Mouse (Mus musculus) midbrain, embryonic 11.5 days (tissue): ENCODE results near the gene Arhgap10. TPM values are rescaled to one million over a fixed set of nuclear protein-coding genes. Genes with fewer than 3 reads are reported as not detected.

Experiments
- ATAC-seq: fragments of 200-750 bp; cut with Nextera tagmentation; 2 replicates; pipeline ENCODE4 v1.8.0; 2017; ENCODE audit warnings: moderate TSS enrichment, moderate library complexity; ENCODE audit not compliant: low FRiP score
- DNase-seq: peaks from one replicate; pipeline ENCODE4 v3.0.0; 2015; ENCODE audit warnings: low spot score; ENCODE audit errors: missing footprints
- H3K27ac ChIP-seq: fragments of 300-500 bp; sonication (generic); 2 replicates; pipeline ENCODE4 v1.5.1; 2014; ENCODE audit warnings: low read depth, low read length
- H3K27me3 ChIP-seq: fragments of 300-500 bp; sonication (generic); 2 replicates; pipeline ENCODE4 v1.6.1; 2014; ENCODE audit warnings: mild to moderate bottlenecking, low read length, moderate library complexity, mixed read lengths; ENCODE audit not compliant: control insufficient read depth, insufficient read depth
- H3K36me3 ChIP-seq: fragments of 300-500 bp; sonication (generic); 2 replicates; pipeline ENCODE4 v1.6.1; 2014; ENCODE audit warnings: mild to moderate bottlenecking, low read length, moderate library complexity, mixed read lengths; ENCODE audit not compliant: control insufficient read depth, insufficient read depth
- H3K4me1 ChIP-seq: fragments of 300-500 bp; sonication (generic); 2 replicates; pipeline ENCODE4 v1.6.1; 2014; ENCODE audit warnings: low read length; ENCODE audit not compliant: control insufficient read depth, insufficient read depth
- H3K4me2 ChIP-seq: fragments of 300-500 bp; sonication (generic); 2 replicates; pipeline ENCODE4 v1.6.1; 2014; ENCODE audit warnings: mild to moderate bottlenecking, moderate library complexity
- H3K4me3 ChIP-seq: fragments of 300-500 bp; sonication (generic); 2 replicates; pipeline ENCODE4 v1.5.1; 2014; ENCODE audit warnings: low read depth, low read length
- H3K9ac ChIP-seq: fragments of 300-500 bp; sonication (generic); 2 replicates; pipeline ENCODE4 v1.6.1; 2014; ENCODE audit warnings: low read length
- H3K9me3 ChIP-seq: fragments of 300-500 bp; sonication (generic); 2 replicates; pipeline ENCODE4 v1.6.1; 2016; ENCODE audit warnings: low read length; ENCODE audit not compliant: control insufficient read depth
- WGBS: fragments of 180-500 bp; shearing (Covaris S2); extraction: QIAGEN DNeasy Blood & Tissue Kit; methylation state at CpG from one replicate; pipeline ENCODE4 v1.1.7; 2014; 5-methylcytosine and 5-hydroxymethylcytosine counted together
- polyA plus RNA-seq: library from polyadenylated mRNA; unstranded; fragments of >200 nt; fragmentation: Nextera tagmentation; extraction: Ambion mirVana; gene quantifications from 2 replicates; pipeline ENCODE4 v1.2.1, GENCODE M21; 2014

Arhgap10 gene
- polyA plus RNA-seq, 1 experiment from 2014 or later = 12.1 TPM

DNA sequence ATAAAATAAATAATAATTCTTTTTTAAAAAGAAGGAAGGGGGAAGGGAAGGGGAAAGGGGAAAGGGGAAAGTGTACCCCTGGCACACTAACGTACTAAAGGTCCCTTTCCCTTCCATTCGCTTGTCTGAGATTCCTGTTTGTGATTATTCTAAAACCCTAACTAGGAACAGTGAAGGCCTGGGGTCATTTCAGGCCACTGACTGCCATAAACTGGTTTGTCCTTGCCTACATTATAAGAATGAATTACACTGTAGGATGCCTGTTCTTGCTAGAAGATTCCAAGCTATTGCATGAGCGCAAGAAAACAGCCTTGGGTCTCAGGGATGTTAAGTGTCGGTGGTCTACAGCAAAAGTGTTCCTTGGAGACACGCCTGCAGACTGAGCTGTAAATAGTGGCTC lies 263.3 kb downstream of the Arhgap10 start:
- DNase-seq = no peak
- WGBS = 93% methylated on average over 5 of the region's 5 CpGs
- Histone ChIP-seq H3K9me3 (no peaks in the 10 kb centered on the region), H3K4me1 (no peaks in the 10 kb centered on the region), H3K9ac (no peak overlapping the region), H3K4me2 (no peak overlapping the region), H3K4me3 (no peak overlapping the region), H3K27me3 (no peaks in the 10 kb centered on the region), H3K27ac (no peak overlapping the region), H3K36me3 (no peaks in the 10 kb centered on the region)
- ATAC-seq = no peak

GRCm38 (mm10) chr8:77251134-77251533 lies 266.6 kb downstream of the Arhgap10 start:
- 89% methylated on average over 5 of the region's 5 CpGs for WGBS
- H3K9ac ChIP-seq = no peak overlapping the region
- H3K27me3 ChIP-seq = no peaks in the 10 kb centered on the region
- H3K36me3 ChIP-seq = no peaks in the 10 kb centered on the region
- ATAC-seq (no peak), DNase-seq (no peak)
- H3K4me2 ChIP-seq = no peak overlapping the region
- H3K4me3 ChIP-seq = no peak overlapping the region
- no peak overlapping the region for H3K27ac ChIP-seq
- no peaks in the 10 kb centered on the region for H3K9me3 ChIP-seq
- H3K4me1 ChIP-seq = no peaks in the 10 kb centered on the region

GRCm38 (mm10) chr8:77250094-77250493 lies 267.7 kb downstream of the Arhgap10 start:
- Histone ChIP-seq H3K36me3 (no peaks in the 10 kb centered on the region), H3K27me3 (no peaks in the 10 kb centered on the region), H3K9me3 (no peaks in the 10 kb centered on the region), H3K9ac (no peak overlapping the region), H3K27ac (no peak overlapping the region), H3K4me3 (no peak overlapping the region), H3K4me2 (no peak overlapping the region), H3K4me1 (no peaks in the 10 kb centered on the region)
- 87% methylated on average over 3 of the region's 3 CpGs for WGBS
- DNase-seq = no peak
- no peak for ATAC-seq

DNA sequence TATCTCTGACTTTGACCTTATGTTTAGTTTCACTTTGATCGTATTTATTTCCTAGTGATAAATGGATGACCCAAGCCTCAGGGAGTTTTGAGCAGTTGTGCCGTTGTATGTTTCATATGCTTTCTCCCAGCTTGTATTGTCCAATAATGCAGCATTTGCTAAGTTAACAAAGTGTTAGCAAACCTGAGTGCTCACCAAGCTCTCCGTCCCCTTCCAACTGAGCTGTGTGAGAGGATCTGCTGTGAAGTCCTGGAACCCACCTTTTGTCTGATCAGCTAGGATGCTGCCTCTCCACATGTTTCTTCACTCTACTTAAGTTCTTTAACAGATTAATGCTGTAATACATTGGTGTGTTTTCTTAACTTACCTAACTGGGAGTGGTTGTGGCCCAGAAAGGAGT lies 276.4 kb downstream of the Arhgap10 start:
- Histone ChIP-seq H3K4me3 (no peak overlapping the region), H3K36me3 (no peaks in the 10 kb centered on the region), H3K27ac (no peak overlapping the region), H3K4me1 (no peaks in the 10 kb centered on the region), H3K9ac (no peak overlapping the region), H3K27me3 (no peaks in the 10 kb centered on the region), H3K4me2 (no peak overlapping the region), H3K9me3 (no peaks in the 10 kb centered on the region)
- DNase-seq (peak; percentile 62), ATAC-seq (no peak)
- 93% methylated on average over 3 of the region's 3 CpGs for WGBS

DNA sequence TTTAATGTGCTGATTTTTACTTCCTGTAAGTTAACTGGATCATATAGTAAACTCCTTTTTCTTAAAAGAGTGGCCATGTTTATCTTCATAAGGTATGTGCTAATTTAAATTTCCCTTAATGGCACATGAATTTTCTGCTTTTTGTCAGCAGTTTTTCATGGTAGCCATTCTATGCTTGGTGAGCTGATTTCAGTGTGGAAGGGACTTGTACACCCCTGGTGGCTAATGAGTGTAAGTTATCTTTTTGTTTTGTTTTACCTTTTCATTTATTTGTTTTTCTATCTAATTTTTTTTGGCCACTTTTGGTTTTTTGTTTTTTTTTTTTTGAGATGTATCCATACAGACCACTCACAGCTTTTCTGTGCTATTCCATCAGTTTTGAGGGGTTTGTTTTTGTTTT lies 278.3 kb downstream of the Arhgap10 start:
- no peaks in the 10 kb centered on the region for H3K36me3 ChIP-seq
- no peak overlapping the region for H3K4me3 ChIP-seq
- no peaks in the 10 kb centered on the region for H3K4me1 ChIP-seq
- no peak overlapping the region for H3K9ac ChIP-seq
- DNase-seq (no peak), ATAC-seq (no peak)
- no peak overlapping the region for H3K4me2 ChIP-seq
- H3K27ac ChIP-seq = no peak overlapping the region
- H3K9me3 ChIP-seq = no peaks in the 10 kb centered on the region
- H3K27me3 ChIP-seq = no peaks in the 10 kb centered on the region

DNA sequence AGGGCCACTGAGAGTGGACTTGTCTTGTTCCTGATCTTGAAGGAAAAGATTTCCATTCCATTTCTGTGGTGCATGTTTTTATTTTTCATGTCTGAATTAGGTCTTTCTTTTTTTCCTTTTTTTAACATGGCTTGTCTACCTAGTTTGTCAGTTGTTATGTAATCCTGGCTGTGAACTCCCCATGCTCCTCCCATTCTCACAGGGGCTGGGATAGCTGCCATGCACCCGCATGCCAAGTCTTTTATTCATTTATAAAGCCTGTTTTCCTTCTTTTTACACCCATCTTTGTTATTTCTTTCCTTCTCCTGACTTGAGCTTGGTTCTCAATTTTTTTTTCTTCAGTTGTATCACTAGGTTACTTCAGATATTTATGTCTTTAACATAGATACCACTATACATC lies 281.1 kb downstream of the Arhgap10 start:
- no peaks in the 10 kb centered on the region for H3K9me3 ChIP-seq
- H3K4me2 ChIP-seq = no peak overlapping the region
- H3K4me1 ChIP-seq = no peaks in the 10 kb centered on the region
- DNase-seq (no peak), ATAC-seq (no peak)
- no peak overlapping the region for H3K9ac ChIP-seq
- no peak overlapping the region for H3K27ac ChIP-seq
- H3K27me3 ChIP-seq = no peaks in the 10 kb centered on the region
- no peaks in the 10 kb centered on the region for H3K36me3 ChIP-seq
- no peak overlapping the region for H3K4me3 ChIP-seq
- 80% methylated on average over 1 of the region's 1 CpGs for WGBS

DNA sequence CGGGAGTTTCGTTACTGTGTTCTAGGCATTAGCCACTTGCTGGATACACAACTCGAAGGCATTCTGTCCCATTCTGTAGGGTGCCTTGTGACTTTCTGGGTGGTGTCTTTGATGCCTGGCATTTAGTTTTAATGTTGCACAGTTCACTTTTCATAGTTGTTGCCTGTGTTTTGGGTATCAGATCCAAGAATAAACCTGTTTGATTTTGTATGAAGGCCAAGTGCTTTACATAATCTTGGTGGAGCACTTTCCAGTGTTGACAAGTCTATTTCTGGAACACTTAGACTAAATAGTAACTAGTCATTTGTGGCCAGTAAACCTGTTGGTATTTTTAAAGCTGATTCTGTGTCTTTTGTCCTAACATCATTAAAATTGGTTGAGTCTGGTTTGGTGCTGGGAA lies 285.3 kb downstream of the Arhgap10 start:
- H3K4me3 ChIP-seq = no peak overlapping the region
- ATAC-seq (no peak), DNase-seq (no peak)
- H3K27ac ChIP-seq = no peak overlapping the region
- H3K27me3 ChIP-seq = no peaks in the 10 kb centered on the region
- no peaks in the 10 kb centered on the region for H3K36me3 ChIP-seq
- no peak overlapping the region for H3K4me2 ChIP-seq
- no peak overlapping the region for H3K9ac ChIP-seq
- H3K4me1 ChIP-seq = no peaks in the 10 kb centered on the region
- no peaks in the 10 kb centered on the region for H3K9me3 ChIP-seq
- whole genome bisulfite sequencing = 90% methylated on average over 3 of the region's 3 CpGs

DNA sequence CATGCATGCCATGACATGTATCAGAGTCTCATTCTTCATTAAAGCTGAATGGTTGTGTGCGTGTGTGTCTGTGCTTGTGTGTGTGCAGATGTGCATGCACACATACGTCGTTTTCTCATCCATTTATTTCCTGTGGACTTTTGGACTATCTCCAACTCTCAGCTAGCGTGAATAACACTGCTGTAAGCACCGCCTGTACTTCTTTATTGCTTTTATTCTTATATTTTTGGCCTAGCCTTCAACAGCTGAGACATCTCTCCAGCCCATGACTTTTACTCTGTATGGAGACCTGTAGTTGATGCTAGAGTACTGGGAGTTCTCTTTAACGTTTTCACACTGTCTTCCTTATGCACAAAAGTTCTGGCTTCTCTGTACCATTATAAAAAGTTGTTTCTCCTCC lies 285.9 kb downstream of the Arhgap10 start:
- H3K4me2 ChIP-seq = no peak overlapping the region
- H3K27me3 ChIP-seq = no peaks in the 10 kb centered on the region
- no peak overlapping the region for H3K4me3 ChIP-seq
- 84% methylated on average over 6 of the region's 6 CpGs for WGBS
- no peaks in the 10 kb centered on the region for H3K36me3 ChIP-seq
- no peak overlapping the region for H3K27ac ChIP-seq
- H3K9ac ChIP-seq = no peak overlapping the region
- no peaks in the 10 kb centered on the region for H3K4me1 ChIP-seq
- H3K9me3 ChIP-seq = no peaks in the 10 kb centered on the region
- ATAC-seq (no peak), DNase-seq (no peak)

GRCm38 (mm10) chr8:77231211-77231610 lies 286.5 kb downstream of the Arhgap10 start:
- Histone ChIP-seq H3K4me2 (no peak overlapping the region), H3K4me3 (no peak overlapping the region), H3K27me3 (no peaks in the 10 kb centered on the region), H3K4me1 (no peaks in the 10 kb centered on the region), H3K9me3 (no peaks in the 10 kb centered on the region), H3K36me3 (no peaks in the 10 kb centered on the region), H3K27ac (no peak overlapping the region), H3K9ac (no peak overlapping the region)
- WGBS = 97% methylated on average over 1 of the region's 1 CpGs
- DNase-seq = no peak
- no peak for ATAC-seq

GRCm38 (mm10) chr8:77228688-77229087 lies 289.1 kb downstream of the Arhgap10 start:
- Histone ChIP-seq H3K4me3 (no peak overlapping the region), H3K36me3 (no peaks in the 10 kb centered on the region), H3K9me3 (no peaks in the 10 kb centered on the region), H3K4me2 (no peak overlapping the region), H3K27me3 (no peaks in the 10 kb centered on the region), H3K4me1 (no peaks in the 10 kb centered on the region), H3K27ac (no peak overlapping the region), H3K9ac (no peak overlapping the region)
- ATAC-seq (no peak), DNase-seq (peak; percentile 21)
- WGBS = 85% methylated on average over 7 of the region's 7 CpGs
